Mouse (Mus musculus) lung, postnatal 0 days (tissue): ENCODE measurements around the gene Nup98. TPM values are rescaled to one million over a fixed set of nuclear protein-coding genes. Genes with fewer than 3 reads are reported as not detected.

Experiments
- ATAC-seq: fragments of 200-750 bp; cut with Nextera tagmentation; 2 replicates; pipeline ENCODE4 v1.8.0; 2017; ENCODE audit warnings: moderate library complexity
- DNase-seq: peaks from one replicate; pipeline ENCODE4 v3.0.0-alpha.2; 2016; ENCODE audit warnings: low spot score
- H3K27ac ChIP-seq: fragments of 300-500 bp; sonication (generic); 2 replicates; pipeline ENCODE4 v1.5.1; 2014; ENCODE audit warnings: antibody characterized with exemption, mild to moderate bottlenecking, low read length, mixed read lengths
- H3K27me3 ChIP-seq: fragments of 300-500 bp; sonication (generic); replicated peaks from 2 replicates; pipeline ENCODE4 v1.6.1; 2014; ENCODE audit warnings: low read length, mixed read lengths; ENCODE audit not compliant: insufficient read depth
- H3K36me3 ChIP-seq: fragments of 300-500 bp; sonication (generic); 2 replicates; pipeline ENCODE4 v1.6.1; 2014; ENCODE audit warnings: low read length, mixed read lengths; ENCODE audit not compliant: insufficient read depth
- H3K4me1 ChIP-seq: fragments of 300-500 bp; sonication (generic); 2 replicates; pipeline ENCODE4 v1.6.1; 2014; ENCODE audit warnings: antibody characterized with exemption, low read depth, low read length, mixed read lengths; ENCODE audit not compliant: insufficient read depth
- H3K4me2 ChIP-seq: fragments of 300-500 bp; sonication (generic); replicated peaks from 2 replicates; pipeline ENCODE4 v1.6.1; 2014; ENCODE audit warnings: low read depth, mild to moderate bottlenecking, low read length, moderate library complexity, mixed read lengths
- H3K4me3 ChIP-seq: fragments of 300-500 bp; sonication (generic); 2 replicates; pipeline ENCODE4 v1.5.1; 2014; ENCODE audit warnings: low read depth, low read length
- H3K9ac ChIP-seq: fragments of 300-500 bp; sonication (generic); replicated peaks from 2 replicates; pipeline ENCODE4 v1.6.1; 2014; ENCODE audit warnings: low read depth, mild to moderate bottlenecking
- H3K9me3 ChIP-seq: fragments of 300-500 bp; sonication (generic); 2 replicates; pipeline ENCODE4 v1.6.1; 2016; ENCODE audit warnings: low read length, mixed read lengths
- CTCF ChIP-seq: IDR thresholded peaks from 2 replicates; pipeline ENCODE4 v1.5.1; 2016; ENCODE audit warnings: antibody characterized with exemption, mild to moderate bottlenecking
- EP300 ChIP-seq: IDR thresholded peaks from 2 replicates; pipeline ENCODE4 v1.6.1; 2016; ENCODE audit warnings: antibody characterized with exemption, mild to moderate bottlenecking, control low read depth
- WGBS: fragments of 180-500 bp; shearing (Covaris S2); extraction: QIAGEN DNeasy Blood & Tissue Kit; methylation state at CpG from one replicate; pipeline ENCODE4 v1.1.7; 2014; 5-methylcytosine and 5-hydroxymethylcytosine counted together
- polyA plus RNA-seq: library from polyadenylated mRNA; unstranded; fragments of >200 nt; fragmentation: Nextera tagmentation; extraction: Ambion mirVana; gene quantifications from 2 replicates; pipeline ENCODE4 v1.2.1, GENCODE M21; 2015

Nup98 gene
- polyA plus RNA-seq, 1 experiment from 2014 or later, result 15.5 TPM

DNA sequence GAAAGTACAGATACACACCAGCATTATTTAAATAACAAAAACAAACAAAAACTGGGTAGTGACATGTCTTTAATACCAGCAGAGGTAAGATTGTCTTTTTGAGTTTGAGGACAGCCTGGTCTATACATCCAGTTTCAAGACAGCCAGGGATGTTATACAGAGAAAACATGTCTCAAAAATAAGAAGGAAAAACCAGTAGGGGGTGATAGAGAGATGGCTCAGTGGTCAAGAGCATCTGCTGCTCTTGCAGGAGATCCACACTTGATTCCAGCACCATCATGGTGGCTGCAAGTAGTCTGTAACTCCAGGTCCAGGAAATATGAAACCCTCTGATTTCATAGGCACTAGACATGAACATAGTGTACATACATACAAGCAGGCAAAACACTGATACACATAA is 39.7 kb downstream of the Nup98 start:
- Histone ChIP-seq H3K36me3 (0 out of 2 replicates have a peak, but pooled peaks cover 2% of the 10 kb centered on the region), H3K27ac (no peak overlapping the region)
- TF ChIP-seq CTCF, result peak; percentile 52
- TF ChIP-seq EP300, result no peak

GRCm38 (mm10) chr7:102153691-102154090 is 56.3 kb downstream of the Nup98 start:
- Histone ChIP-seq H3K4me3 (no peak overlapping the region), H3K27ac (no peak overlapping the region), H3K27me3 (no peaks in the 10 kb centered on the region), H3K4me2 (no peak overlapping the region), H3K36me3 (peaks cover 15% of the 10 kb centered on the region), H3K4me1 (no peaks in the 10 kb centered on the region), H3K9me3 (no peaks in the 10 kb centered on the region), H3K9ac (no peak overlapping the region)
- peak; percentile 7 for DNase-seq
- 89% methylated on average over 5 of the region's 5 CpGs for WGBS
- no peak for ATAC-seq
- TF ChIP-seq EP300 (no peak), CTCF (no peak)

More for the DNA sequence above, 39.7 kb downstream of the Nup98 start:
- DNase-seq (peak; percentile 21), ATAC-seq (no peak)
- H3K4me1 ChIP-seq, result no peaks in the 10 kb centered on the region
- H3K4me2 ChIP-seq, result no peak overlapping the region
- H3K9ac ChIP-seq, result no peak overlapping the region
- no peak overlapping the region for H3K4me3 ChIP-seq
- H3K9me3 ChIP-seq, result no peaks in the 10 kb centered on the region
- no peaks in the 10 kb centered on the region for H3K27me3 ChIP-seq

DNA sequence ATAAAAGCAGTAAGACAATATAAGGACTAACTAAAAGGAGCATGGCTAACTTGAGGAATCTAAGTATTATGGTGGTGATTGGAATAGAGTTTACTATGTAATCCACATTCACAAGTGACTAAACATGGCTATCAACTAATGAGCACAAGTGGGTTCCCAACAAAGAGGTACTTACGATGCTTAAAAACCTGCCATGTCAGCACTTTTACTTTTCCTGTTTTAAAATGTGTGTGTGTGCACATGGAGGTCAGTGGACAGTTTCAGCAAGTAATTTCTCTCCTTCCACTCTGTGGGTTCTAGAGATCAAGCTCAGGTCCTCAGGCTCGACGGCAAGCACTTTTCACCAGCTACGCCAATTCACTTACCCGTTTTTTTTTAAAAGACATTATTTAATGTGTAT is 72.1 kb downstream of the Nup98 start:
- no peak overlapping the region for H3K4me2 ChIP-seq
- 96% methylated on average over 5 of the region's 5 CpGs for WGBS
- ATAC-seq (no peak), DNase-seq (no peak)
- peaks cover 39% of the 10 kb centered on the region for H3K36me3 ChIP-seq
- no peak overlapping the region for H3K27ac ChIP-seq
- H3K9ac ChIP-seq, result no peak overlapping the region
- H3K9me3 ChIP-seq, result no peaks in the 10 kb centered on the region
- no peak overlapping the region for H3K4me3 ChIP-seq
- no peak for TF ChIP-seq EP300
- no peak for TF ChIP-seq CTCF
- no peaks in the 10 kb centered on the region for H3K4me1 ChIP-seq
- no peaks in the 10 kb centered on the region for H3K27me3 ChIP-seq

GRCm38 (mm10) chr7:102137464-102137863 is 72.5 kb downstream of the Nup98 start:
- peak; percentile 67 for TF ChIP-seq CTCF
- TF ChIP-seq EP300, result no peak
- H3K27me3 ChIP-seq, result no peaks in the 10 kb centered on the region
- no peaks in the 10 kb centered on the region for H3K9me3 ChIP-seq
- no peak overlapping the region for H3K4me2 ChIP-seq
- ATAC-seq (no peak), DNase-seq (peak; percentile 38)
- H3K4me3 ChIP-seq, result no peak overlapping the region
- peaks cover 43% of the 10 kb centered on the region for H3K36me3 ChIP-seq
- no peak overlapping the region for H3K27ac ChIP-seq
- H3K9ac ChIP-seq, result no peak overlapping the region
- 82% methylated on average over 1 of the region's 1 CpGs for WGBS
- H3K4me1 ChIP-seq, result no peaks in the 10 kb centered on the region

GRCm38 (mm10) chr7:102132395-102132794 is 77.6 kb downstream of the Nup98 start:
- no peak overlapping the region for H3K27ac ChIP-seq
- H3K27me3 ChIP-seq, result no peaks in the 10 kb centered on the region
- peak; percentile 55 for ATAC-seq
- H3K4me1 ChIP-seq, result no peaks in the 10 kb centered on the region
- no peak overlapping the region for H3K4me3 ChIP-seq
- H3K36me3 ChIP-seq, result peaks cover 48% of the 10 kb centered on the region
- no peak overlapping the region for H3K9ac ChIP-seq
- DNase-seq, result peak; percentile 14
- WGBS, result 47% methylated on average over 4 of the region's 4 CpGs
- H3K9me3 ChIP-seq, result no peaks in the 10 kb centered on the region
- TF ChIP-seq CTCF, result no peak
- peak; percentile 74 for TF ChIP-seq EP300
- no peak overlapping the region for H3K4me2 ChIP-seq

DNA sequence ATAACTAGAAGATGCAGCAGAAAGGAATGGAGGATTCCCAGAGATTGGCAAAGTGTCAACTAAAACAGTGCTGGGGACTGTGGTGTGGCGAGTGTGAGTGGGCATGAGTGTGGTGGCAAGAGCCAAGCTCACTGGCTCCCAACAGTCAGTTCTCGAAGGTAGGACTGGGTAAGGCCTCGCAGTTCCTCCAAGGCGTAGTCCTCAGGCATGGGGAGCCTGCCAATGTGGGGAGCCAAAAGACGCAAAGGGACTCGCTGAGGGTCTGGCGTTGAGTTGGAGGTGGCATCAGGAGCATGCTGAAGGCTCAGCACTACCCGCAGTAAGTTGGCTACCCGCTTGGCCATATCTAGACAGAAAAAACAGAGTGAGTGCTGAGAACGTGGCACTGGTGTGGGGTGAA is 89.7 kb downstream of the Nup98 start:
- peaks cover 59% of the 10 kb centered on the region for H3K36me3 ChIP-seq
- no peak for ATAC-seq
- no peaks in the 10 kb centered on the region for H3K9me3 ChIP-seq
- H3K4me2 ChIP-seq, result no peak overlapping the region
- no peak overlapping the region for H3K9ac ChIP-seq
- DNase-seq, result no peak
- H3K27ac ChIP-seq, result no peak overlapping the region
- H3K4me3 ChIP-seq, result no peak overlapping the region
- H3K27me3 ChIP-seq, result no peaks in the 10 kb centered on the region
- TF ChIP-seq EP300 (no peak), CTCF (no peak)
- H3K4me1 ChIP-seq, result no peaks in the 10 kb centered on the region
- 91% methylated on average over 10 of the region's 10 CpGs for WGBS

GRCm38 (mm10) chr7:102117382-102117781 is 92.6 kb downstream of the Nup98 start:
- Histone ChIP-seq H3K9ac (no peak overlapping the region), H3K4me1 (no peaks in the 10 kb centered on the region), H3K27me3 (no peaks in the 10 kb centered on the region), H3K9me3 (no peaks in the 10 kb centered on the region), H3K36me3 (peaks cover 31% of the 10 kb centered on the region), H3K4me2 (no peak overlapping the region), H3K27ac (no peak overlapping the region), H3K4me3 (no peak overlapping the region)
- 70% methylated on average over 6 of the region's 6 CpGs for WGBS
- no peak for DNase-seq
- TF ChIP-seq CTCF, result no peak
- TF ChIP-seq EP300, result no peak
- no peak for ATAC-seq
